Mouse (Mus musculus): ENCODE results near the gene Lhb. TPM values are rescaled to one million over a fixed set of nuclear protein-coding genes. Genes with fewer than 3 reads are reported as not detected.
"Not testable (repeated sequence)": the region's sequence is repeated elsewhere in the genome, so short reads cannot be mapped to it uniquely, and the experiment has no call there.

Lhb gene
- total RNA-seq, 2 experiments from 2014 or later = 0.47 to 0.59 TPM

DNA sequence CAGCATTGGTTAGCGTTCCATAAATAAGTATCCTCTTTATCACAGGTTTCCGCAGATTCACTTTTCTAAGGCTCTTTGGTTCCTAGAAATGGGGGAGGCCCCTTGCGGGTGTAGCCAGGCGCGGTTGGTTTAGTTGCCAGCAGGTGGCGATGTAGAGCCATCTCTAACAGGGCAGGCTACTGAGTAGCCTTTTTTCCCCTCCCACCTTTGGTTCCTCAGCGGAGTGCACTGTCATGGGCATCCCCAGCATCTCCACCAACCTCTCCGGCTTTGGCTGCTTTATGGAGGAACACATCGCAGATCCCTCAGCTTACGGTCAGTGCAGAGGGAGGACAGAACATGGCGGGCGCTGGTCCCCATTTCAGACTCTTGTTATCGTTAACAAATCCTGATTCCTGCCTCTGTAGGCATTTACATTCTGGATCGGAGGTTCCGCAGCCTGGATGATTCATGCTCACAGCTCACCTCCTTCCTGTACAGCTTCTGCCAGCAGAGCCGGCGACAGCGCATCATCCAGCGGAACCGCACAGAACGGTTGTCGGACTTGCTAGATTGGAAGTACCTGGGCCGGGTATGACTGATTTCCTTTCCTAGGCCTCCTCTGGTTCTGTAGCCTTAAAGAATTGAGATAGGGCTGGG, 30.8 kb downstream of the Lhb start:
- peak; percentile 85 for DNase-seq (ENCODE audit: low spot score)

DNA sequence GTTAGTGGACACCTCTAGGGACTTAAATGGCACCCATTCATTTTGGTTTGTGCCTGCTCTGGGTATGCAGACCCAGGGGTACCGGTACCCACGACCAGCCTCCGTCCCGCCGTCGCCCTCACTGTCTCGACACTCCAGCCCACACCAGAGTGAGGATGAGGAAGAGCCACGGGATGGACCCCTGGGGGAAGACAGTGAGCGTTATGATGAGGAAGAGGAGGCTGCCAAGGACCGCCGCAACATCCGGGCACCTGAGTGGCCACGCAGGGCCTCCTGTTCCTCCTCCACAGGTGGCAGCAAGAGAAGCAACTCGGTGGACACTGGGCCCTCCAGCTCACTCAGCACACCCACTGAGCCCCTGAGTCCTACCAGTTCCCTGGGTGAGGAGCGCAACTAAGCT, 34.4 kb downstream of the Lhb start:
- DNase-seq (ENCODE audit: low spot score) = no peak

DNA sequence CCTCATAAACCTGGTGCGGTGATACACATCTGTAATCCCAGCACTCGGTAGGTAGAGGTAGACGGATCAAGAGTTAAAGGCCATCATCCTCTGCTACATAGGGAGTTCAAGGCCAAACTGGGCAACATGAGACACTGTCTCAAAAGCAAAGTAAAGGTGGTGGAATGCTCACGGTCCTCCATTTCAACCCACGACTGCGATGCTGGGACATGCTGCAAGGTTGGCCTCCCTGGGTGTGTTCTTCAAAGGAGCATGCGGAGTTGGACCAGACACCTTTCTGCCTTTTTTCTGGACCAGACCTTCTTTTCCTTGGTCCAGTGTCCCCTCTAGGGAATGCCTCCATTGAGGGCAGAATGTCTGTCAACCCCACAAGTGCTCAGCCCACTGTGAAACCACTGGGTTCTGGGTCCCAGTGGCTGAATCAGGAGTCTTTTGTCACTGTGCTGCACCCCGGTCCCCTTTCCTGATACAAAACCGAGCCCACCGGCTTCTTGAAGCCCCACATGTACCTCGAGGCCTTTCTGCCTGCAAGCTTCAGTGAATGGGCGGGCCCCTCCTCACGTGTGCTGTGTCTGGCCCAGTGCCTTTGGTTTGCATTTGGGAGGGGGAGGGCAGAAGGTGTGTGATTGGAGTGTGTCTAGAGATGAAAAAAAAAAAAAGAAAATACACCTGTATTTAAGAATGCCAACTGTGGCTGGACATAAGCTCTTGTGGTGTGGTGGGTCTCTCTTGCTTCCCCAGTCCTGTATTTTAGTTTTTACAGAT, 35.5 kb downstream of the Lhb start:
- no peak for DNase-seq (ENCODE audit: low spot score)

DNA sequence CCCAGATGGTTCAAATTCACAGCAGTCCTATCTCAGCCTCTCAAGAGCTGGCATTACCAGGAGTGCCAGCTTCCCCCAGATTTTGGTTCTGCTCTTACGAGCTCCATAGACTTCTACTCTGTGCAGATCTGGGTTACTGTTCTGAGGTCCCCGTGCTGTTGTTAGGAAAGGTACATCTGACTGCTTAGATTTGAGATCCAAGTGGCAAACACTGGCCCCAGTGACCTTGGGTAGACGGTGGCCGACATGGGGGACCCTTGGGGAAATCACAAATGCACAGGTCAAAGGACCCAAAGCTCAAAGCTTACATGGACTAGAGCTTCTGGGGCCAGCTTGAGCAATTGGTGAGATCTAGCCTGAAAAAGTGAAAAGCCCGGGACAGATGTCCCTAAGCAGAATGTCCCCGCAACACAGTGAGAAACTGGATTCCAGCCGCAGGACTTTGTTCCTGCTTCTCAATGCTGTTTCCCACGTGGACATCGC, 36.1 kb downstream of the Lhb start:
- DNase-seq (ENCODE audit: low spot score) = no peak

DNA sequence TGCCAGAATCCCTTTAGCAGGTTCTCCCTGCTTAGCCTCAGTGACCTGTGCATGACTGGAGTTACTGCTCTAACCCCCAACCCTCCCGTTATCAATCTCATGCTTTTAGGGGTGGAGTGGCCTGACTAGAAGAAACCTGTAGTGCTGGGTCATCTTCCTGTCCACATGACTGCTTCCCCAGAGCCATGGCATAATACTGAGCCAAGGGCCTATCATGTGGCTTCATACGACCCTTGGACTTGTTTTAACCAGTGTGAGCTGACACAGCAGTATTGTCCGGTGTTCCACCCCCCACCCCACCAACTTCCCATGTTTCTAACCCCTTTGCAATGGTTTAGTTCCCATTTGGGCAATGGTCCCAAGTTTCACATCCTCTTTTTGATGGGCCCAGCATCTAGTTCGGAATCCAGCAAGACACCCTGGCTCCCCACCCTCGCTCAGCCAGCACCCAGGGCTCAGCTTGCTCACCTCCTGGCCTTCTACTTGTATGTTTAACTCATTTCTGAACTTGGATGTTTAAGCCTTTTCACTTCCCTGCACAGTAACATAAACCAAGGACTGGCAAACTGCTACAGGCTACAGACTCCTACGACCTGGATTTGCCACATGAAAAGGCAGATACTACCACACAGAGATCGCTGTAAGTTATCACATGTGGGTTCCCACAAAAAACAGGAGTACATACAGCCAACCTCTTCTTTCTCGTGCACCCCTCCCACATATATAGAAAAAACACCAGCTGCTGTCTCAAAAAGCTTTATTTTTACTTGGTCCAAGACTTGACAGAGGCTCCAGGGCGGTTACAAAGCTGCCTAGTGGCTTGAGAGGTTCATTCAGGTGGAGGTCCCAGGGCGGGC, 36.8 kb downstream of the Lhb start:
- peak; percentile 65 for DNase-seq (ENCODE audit: low spot score)

DNA sequence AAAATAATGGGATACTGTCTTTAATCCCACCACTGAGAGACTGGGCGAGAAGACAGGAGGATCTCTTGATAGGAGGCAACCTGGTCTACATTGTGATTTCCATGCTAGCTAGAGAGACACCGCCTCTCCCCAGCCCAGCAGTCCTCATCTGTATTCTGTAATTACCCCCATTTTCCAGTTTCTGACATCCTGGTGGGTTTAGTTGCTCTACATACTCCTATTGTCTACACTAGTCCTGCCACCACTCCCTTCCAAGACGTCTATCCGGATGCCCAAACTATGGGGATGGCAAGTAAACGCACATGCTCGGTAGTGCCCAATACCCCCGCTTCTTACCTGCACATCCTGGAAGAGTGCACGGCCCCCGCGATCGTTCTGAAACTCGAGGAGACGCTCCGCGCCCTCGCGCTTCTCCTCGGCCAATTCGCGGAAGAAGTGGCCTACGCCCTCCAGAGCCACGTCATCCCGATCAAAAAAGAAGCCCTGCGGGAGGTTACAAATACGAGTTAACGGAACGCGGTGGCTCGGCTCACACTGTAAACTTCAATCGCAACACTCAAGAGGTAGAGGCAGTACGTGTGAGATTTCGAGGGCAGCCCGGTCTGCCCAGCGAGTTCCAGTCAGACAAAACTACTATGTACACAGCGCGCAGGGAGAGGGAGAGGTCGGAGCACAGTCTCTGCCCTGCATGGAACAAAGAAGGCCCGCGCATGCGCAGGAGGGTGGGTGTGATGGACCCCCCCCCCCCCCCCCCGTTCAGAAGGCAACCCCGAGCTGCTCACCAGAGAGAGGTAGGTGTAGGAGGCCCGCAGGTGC, 38.3 kb downstream of the Lhb start:
- peak; percentile 59 for DNase-seq (ENCODE audit: low spot score)

DNA sequence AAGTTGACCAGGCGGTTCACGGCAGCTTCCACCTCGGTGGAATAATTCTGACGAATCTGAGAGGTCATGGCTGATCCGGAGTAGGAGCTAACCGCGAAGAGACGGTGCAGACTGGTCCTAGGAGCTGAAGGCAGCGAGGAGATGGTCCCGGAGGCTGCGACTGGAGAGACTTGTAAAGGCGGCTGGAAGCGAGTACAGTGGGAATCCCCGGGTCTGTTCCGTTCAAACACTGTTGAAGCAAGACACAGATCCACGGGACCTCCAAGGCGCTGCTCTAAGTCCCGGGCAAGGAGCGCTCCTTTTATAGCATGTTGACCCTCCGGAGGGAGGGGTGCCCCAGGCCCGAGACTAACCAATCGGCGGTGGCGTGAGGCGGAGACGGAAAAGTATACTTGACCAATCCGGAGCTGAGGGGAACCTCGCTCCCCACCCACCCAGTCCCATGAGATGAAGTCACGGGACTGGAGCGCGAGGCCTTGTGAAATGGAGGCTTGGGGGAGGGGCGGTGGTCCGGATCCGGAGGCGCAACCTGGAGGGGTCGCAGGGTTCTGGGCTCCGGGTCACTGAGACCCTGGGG, 39.0 kb downstream of the Lhb start, which contains the start of gene Ftl1:
TSS of gene Ftl1 (minus strand) at position 321 of the 577 bp plus-strand sequence.
- peak; percentile 98 for DNase-seq (ENCODE audit: low spot score)

DNA sequence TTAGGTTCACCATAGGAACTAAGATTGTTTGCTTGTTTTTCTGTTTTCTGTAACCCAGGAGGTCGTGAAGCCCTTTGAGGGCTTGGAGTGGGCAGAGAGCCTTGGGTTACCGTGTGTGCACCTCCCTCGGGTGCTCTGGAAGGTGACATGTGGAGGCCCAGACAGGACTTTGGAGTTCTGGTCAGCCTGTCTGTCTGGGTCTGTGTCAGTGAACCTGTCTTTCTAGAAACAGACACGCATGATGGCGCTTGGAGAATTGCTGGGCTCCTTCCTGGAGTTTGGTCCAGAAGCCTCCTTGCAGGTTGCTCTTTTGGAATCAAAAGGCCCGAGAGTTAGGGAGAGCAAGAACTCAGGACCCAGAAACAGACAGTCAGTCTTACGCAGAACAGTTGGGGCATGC, 39.8 kb downstream of the Lhb start:
- DNase-seq (ENCODE audit: low spot score) = no peak

DNA sequence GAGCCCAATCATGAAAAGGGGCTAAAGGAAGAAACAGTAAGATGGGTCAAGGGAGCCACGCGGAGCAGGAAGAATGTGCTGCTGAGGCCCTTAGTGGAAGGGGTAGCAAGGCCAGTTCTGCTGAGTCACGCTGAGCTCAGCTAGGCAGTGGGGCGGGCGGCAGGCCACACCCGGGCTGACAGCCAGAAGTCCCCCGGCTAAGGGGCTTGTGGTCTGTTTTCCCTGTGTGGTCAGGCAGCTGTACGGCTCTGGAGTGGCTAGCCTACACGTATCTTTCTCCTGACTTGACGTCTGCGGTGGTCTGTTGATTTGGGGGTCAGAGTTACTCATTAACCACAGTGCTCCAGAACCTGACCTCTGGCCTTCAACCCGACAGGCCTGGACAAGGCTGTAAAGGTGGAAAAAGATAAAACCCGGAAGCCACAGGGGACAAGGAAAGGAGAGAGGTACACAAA, 40.3 kb downstream of the Lhb start:
- peak; percentile 66 for DNase-seq (ENCODE audit: low spot score)

DNA sequence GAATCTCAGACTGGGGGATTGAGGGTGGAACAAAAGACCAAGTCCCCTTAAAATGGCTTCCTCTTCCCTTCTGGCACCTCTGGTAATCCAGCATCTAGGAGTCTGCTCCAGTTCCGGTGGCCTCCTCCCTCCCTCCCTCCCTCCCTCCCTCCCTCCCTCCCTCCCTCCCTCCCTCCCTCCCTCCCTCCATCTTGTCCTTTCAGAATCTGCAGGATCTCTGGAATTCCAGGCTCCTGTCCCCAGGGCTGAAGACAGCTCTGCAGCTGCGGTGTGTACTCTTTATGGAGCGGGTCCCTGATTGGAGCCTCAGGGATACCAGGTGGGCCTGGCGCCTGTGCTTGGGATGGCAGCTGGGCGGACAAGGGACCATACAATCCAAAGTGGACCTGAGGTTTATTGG, 40.7 kb downstream of the Lhb start:
- DNase-seq (ENCODE audit: low spot score) = no peak

DNA sequence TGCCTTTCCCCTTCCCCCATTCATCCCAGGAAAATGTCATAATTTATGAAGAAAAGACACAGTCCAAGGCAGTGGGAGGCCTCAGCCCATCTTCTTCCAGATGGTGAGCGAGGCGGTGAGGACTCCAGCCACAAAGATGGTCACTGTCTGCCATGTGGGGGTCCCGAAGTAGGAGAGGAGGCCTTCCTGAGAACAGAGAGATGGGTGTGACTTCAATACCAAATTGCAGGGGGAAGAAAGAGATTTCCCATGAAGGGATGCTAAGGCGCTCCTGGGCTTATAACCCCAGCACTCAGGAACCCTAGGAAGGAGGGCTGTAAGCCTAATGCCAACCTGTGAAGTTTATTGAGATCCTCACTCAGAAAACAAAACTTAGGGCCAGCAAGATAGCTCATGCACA, 41.2 kb downstream of the Lhb start:
- DNase-seq (ENCODE audit: low spot score) = no peak

DNA sequence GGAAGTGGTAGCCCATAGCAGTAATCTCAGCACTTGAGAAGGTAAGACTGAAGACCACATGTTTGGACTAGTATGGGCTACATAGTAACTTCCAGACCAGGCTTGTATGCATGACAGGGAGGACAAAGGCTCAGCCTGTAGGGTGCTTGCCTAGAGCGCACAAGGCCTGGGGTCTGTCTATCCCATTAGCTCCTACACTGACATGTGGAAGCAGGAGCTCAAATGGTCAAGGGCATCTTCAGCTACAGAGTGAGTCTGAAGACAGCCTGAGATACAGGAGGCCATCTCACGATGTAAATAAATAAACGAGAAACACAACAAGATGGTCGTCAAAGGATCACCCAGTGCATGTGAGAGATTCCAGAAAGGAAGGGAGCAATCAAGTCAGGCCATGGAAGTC, 41.7 kb downstream of the Lhb start:
- no peak for DNase-seq (ENCODE audit: low spot score)

DNA sequence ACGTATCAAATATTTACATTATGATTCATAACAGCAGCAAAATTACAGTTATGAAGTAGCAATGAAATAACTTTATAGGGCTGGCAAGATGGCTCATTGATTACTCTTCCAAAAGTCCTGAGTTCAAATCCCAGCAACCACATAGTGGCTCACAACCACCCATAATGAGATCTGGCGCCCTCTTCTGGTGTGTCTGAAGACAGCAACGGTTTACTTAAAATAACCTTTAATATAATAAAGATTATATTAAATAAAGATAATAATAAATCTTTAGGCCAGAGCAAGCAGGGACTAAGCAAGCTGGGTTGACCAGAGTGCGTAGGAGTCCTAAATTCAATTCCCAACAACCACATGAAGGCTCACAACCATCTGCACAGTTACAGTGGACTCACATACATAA, 42.2 kb downstream of the Lhb start:
- not testable (repeated sequence) for DNase-seq (ENCODE audit: low spot score)

DNA sequence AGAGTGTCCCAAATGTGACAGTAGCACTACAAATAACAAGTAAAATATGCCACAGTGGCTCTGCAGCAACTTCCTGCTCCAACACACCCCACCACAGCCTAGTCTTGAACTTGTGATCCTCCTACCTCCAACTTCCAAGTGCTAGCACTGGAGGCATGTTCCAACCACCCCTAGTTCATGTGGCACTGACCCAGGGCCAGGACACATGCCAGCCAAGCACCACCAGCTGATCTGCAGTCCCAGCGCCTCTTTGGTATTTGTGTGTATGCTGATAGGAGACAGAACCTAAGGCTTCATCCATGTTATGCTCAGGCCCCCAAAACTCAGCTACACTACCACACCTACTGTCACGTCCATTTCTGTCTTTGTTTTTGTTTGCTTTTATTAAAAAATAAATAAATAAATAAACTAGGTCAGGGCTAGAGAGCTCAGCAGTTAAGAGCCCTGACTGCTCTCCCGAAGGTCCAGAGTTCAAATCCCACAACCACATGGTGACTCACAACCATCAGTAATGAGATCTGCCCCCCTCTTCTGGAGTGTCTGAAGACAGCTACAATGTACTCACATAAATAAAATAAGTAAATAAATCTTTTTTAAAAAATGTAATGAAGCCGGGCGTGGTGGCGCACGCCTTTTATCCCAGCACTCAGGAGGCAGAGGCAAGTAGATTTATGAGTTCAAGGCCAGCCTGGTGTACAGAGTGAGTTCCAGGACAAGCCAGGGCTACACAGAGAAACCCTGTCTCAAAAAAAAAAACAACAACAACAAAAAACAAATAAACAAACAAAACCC, 43.6 kb downstream of the Lhb start:
- DNase-seq (ENCODE audit: low spot score) = no peak

DNA sequence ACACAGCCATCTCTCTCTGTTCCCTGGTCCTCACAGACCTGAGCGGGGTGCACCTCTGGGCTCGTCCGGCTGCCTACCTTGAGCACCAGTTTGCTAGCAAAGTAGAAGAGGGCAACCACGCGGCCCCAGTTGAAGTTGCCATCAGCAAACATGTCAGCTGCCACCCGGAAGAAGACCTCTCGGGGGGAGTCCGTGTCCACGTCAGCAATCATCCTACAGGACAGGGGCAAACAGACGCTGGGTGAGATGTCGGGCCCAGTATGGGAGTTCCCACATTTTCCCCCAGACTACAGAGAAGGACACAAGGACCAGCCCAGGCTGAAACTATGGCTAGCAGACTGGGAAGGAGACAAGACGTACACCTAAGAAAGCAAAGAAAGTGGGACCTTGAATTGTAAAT, 44.5 kb downstream of the Lhb start:
- DNase-seq (ENCODE audit: low spot score) = no peak

DNA sequence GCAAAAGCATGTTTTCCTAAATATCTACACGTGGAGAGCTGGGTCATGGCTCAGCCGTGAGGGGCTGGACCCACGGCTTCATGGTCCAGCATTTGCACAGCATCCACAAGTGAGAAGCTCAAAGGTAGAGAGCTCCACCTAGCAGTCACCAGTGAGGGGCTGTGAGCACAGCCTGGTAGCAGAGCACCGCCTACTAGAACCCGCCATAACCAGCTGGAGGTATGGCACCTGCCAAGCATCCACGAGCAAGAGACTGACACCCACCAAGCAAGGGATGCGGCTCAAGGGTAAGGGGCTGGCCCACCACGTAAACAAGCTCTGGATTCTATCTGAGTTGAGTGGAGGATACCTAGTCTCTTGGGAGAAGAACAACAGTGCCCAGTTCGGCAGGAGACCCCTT, 44.9 kb downstream of the Lhb start:
- no peak for DNase-seq (ENCODE audit: low spot score)

DNA sequence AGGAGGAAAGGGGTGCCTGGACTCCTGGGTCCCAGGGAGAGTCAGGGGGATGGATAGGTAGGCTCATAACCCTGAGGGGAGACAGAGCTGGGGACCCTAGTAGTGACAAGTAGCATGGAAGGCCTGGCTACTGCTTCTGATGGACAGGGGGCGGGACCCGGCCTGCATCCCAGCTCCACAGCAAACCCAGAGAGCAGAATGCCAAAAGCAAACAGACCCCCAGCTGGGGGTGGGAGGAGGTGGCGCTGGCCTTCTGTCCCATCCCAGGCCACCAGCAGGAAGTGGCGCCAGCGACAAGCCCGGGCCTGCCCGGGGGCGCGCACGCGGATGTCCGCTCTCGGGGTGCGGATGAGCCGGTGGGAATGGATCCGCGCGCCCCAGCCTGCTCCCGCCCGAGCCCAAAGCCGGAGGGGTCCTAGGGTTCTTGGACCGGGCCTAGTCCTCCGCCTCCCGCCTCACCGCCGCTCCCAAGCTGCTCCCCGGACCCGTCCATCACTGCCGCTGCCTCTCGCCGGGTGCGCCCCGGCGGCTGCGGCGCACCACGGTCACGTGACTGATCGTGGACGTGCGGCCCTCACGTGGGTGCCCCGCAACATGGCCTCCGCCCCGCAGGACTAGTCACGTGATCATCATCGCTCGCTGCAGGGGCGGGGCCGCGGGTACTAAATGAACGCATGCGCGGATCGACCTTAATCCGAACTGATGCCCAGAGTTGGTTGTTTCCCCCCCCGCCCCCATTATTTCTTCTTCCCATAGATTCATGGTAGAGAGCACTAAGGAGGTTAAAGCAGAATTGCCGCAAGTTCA, 45.9 kb downstream of the Lhb start, which contains the start of gene Bax:
TSS of gene Bax (minus strand) at position 616 of the 807 bp plus-strand sequence.
- peak; percentile 96 for DNase-seq (ENCODE audit: low spot score)

DNA sequence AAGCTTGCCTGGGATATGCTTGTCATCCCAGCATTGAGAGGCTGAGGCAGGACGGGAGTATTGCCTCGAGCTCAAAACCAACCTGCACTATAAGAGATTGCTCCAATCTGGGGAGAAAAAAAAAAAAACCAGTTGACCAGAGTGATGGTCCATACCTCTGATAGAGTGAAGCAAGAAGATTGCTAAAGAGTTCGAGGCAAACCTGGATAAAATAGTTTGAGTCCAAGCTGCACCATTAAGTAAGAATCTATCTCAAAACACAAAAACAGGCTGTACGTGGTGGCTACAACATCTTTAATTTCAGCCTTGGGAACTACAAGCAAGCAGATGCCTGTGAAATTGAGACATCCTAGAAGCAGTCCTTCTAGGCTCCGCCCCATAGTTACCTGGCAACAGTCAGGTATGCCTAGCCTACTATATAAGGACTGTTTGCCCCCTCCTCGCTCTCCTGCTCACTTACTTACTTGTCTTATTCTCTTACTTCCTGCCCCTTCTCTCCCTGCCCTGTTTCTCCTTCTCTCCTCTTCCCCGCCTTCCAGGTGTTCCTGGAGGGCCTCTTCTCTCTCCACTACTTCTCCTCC, 46.6 kb downstream of the Lhb start:
- DNase-seq (ENCODE audit: low spot score) = no peak

DNA sequence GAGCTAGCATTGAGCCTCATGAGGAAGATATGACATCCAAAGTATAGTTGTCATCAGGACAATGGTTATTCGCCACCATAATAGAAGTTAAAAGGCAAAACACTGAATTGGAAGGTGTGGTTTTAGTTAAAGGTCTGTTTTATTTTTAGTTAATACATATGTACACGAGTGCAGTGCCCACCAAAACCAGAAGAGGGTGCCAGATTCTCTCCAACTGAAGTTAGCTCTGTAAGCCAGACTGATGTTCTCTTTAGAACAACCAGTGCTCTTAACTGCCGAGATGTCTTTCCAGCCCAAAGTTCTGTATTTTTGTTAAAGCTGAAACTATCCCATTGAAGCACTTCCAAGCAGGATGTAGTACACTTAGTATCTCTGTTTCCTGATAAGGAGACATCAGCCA, 50.2 kb downstream of the Lhb start:
- peak; percentile 81 for DNase-seq (ENCODE audit: low spot score)

Data from gastrocnemius, adult 18-20 months (tissue).